Mouse (Mus musculus): Measurements from ENCODE around the gene Gast. TPM values are rescaled to one million over a fixed set of nuclear protein-coding genes. Genes with fewer than 3 reads are reported as not detected.

Gene Gast
- total RNA-seq, 2 experiments from 2014 or later: not detected

GRCm38 (mm10) chr11:100386586-100386985 lies 52.4 kb downstream of the Gast start:
- no peak for DNase-seq (ENCODE audit: extremely low spot score in 1 of 2, low spot score in 2 of 2)
- intact Hi-C loops (cut with DNase I): no loop called here

Other genes with a start within 250 kb of the Gast start
- not detected for gene Krt32, start 246.2 kb upstream of the Gast start, total RNA-seq (2021)
- gene Krt35, start 238.2 kb upstream of the Gast start, total RNA-seq (2021): not detected
- not detected for gene Krt36, start 228.8 kb upstream of the Gast start, total RNA-seq (2021)
- gene Krt13, start 212.8 kb upstream of the Gast start, total RNA-seq (2021): not detected
- not detected for gene Krt15, start 198.5 kb upstream of the Gast start, total RNA-seq (2021)
- 1 to 10 TPM in 1 of 2 experiments, under 1 TPM in 1; 0.73 to 1.1 TPM for gene Krt19, start 185.7 kb upstream of the Gast start, total RNA-seq (2021)
- gene Krt9, start 141.2 kb upstream of the Gast start, total RNA-seq (2021): 1 to 10 TPM; 1.7 to 2.2 TPM
- gene Krt14, start 126.9 kb upstream of the Gast start, total RNA-seq (2021): not detected
- not detected for gene Krt16, start 85.5 kb upstream of the Gast start, total RNA-seq (2021)
- not detected for gene Krt17, start 73.4 kb upstream of the Gast start, total RNA-seq (2021)
- gene Krt42, start 64.5 kb upstream of the Gast start, total RNA-seq (2021): not detected
- 100 to 1,000 TPM; 770 to 774 TPM for gene Eif1, start 14.5 kb upstream of the Gast start, total RNA-seq (2021)
- 100 to 1,000 TPM; 109 to 139 TPM for gene Hap1, start 21.7 kb downstream of the Gast start, total RNA-seq (2021)
- 10 to 100 TPM; 46.3 to 49.9 TPM for gene Jup, start 63.4 kb downstream of the Gast start, total RNA-seq (2021)
- 1 to 10 TPM; 6.7 to 7.1 TPM for gene P3h4, start 80.4 kb downstream of the Gast start, total RNA-seq (2021)
- gene Fkbp10, start 81.3 kb downstream of the Gast start, total RNA-seq (2021): 10 to 100 TPM; 12.2 to 13.1 TPM
- 10 to 100 TPM; 71.4 to 77.1 TPM for gene Nt5c3b, start 107.4 kb downstream of the Gast start, total RNA-seq (2021)
- gene Klhl10, start 107.5 kb downstream of the Gast start, total RNA-seq (2021): 1 to 10 TPM; 1.6 to 1.9 TPM
- 10 to 100 TPM; 64.3 to 67.2 TPM for gene Klhl11, start 138.3 kb downstream of the Gast start, total RNA-seq (2021)
- 100 to 1,000 TPM; 138 to 151 TPM for gene Acly, start 193.6 kb downstream of the Gast start, total RNA-seq (2021)
- gene Ttc25, start 211.2 kb downstream of the Gast start, total RNA-seq (2021): under 1 TPM; 0.53 to 0.77 TPM
- 100 to 1,000 TPM in 1 of 2 experiments, 10 to 100 TPM in 1; 73.3 to 104 TPM for gene Cnp, start 240.5 kb downstream of the Gast start, total RNA-seq (2021)

Data from left cerebral cortex, postnatal 10 days (tissue).